In genomic region chr7:81563506-81564015, GRCm38 (mm10) we compare ENCODE assay signal across 21 mouse cellular contexts. TPM values are rescaled to one million over a fixed set of nuclear protein-coding genes. Genes with fewer than 3 reads are reported as not detected.
DNase-seq lines count a peak whose midpoint lies in the region; ATAC-seq lines count a peak whose summit lies in the region.
"Had no signal": no experiment of that assay in that cellular context is flagged by ENCODE, and none has a peak within 500 bp of the region (broad histone marks: within the 10 kb centered on the region; RNA-seq: fewer than 3 reads in every experiment).

No protein-coding gene starts in this region.

- DNase-seq in heart, embryonic 10.5 days (ENCODE audit: low spot score) = peak; percentile 67
- no peak for DNase-seq in heart, postnatal 36 days
- no peak for DNase-seq in heart, postnatal 4 days
- DNase-seq in midbrain, embryonic 11.5 days (ENCODE audit: low spot score, missing footprints) = peak; percentile 21
- no peak for DNase-seq in midbrain, embryonic 14.5 days
- DNase-seq in cerebellum, postnatal 14 days = no peak
- DNase-seq: adrenal gland, postnatal 14 days; cerebellum, adult 11-12 months; cerebellum, adult 9-10 months; cerebellum, postnatal 36 days; forebrain, postnatal 0 days; gastrocnemius, postnatal 10 days; kidney, adult 11 months; kidney, adult 9 months had no signal

- peaks cover 15% of the 10 kb centered on the region for H3K36me3 ChIP-seq in heart, embryonic 10.5 days
- H3K36me3 ChIP-seq in heart, embryonic 14.5 days (ENCODE audit: control insufficient read depth, insufficient read depth, low read length) = peaks cover 17% of the 10 kb centered on the region
- no peaks in the 10 kb centered on the region for H3K36me3 ChIP-seq in midbrain, embryonic 11.5 days (ENCODE audit: control insufficient read depth, insufficient read depth, low read length)
- H3K36me3 ChIP-seq in midbrain, embryonic 14.5 days (ENCODE audit: control insufficient read depth, insufficient read depth, low read length) = no peaks in the 10 kb centered on the region
- H3K36me3 ChIP-seq: hindbrain, embryonic 13.5 days had no signal

- intact Hi-C loops in heart, postnatal 36 days (cut with DNase I) = loop anchor here (5.0 to 10.0 kb wide), 2 partner anchors 106 to 399 kb away; partner anchors contain the start of gene Cpeb1

- H3K9me3 ChIP-seq in heart, embryonic 10.5 days = no peaks in the 10 kb centered on the region
- no peaks in the 10 kb centered on the region for H3K9me3 ChIP-seq in heart, embryonic 14.5 days (ENCODE audit: control insufficient read depth, low read length)
- H3K9me3 ChIP-seq in midbrain, embryonic 11.5 days (ENCODE audit: control insufficient read depth, low read length) = no peaks in the 10 kb centered on the region
- no peaks in the 10 kb centered on the region for H3K9me3 ChIP-seq in midbrain, embryonic 14.5 days (ENCODE audit: control insufficient read depth, low read length)
- H3K9me3 ChIP-seq: forebrain, embryonic 13.5 days; hindbrain, embryonic 13.5 days had no signal

- H3K4me2 ChIP-seq in heart, embryonic 14.5 days (ENCODE audit: low read length) = peak overlapping the region; percentile 61
- H3K4me2 ChIP-seq in midbrain, embryonic 11.5 days = no peak overlapping the region
- no peak overlapping the region for H3K4me2 ChIP-seq in midbrain, embryonic 14.5 days (ENCODE audit: low read length)
- H3K4me2 ChIP-seq: forebrain, embryonic 13.5 days; hindbrain, embryonic 13.5 days had no signal

- peak overlapping the region; percentile 57 for H3K4me3 ChIP-seq in heart, embryonic 10.5 days
- H3K4me3 ChIP-seq in heart, embryonic 14.5 days (ENCODE audit: control insufficient read depth in 1 of 2, insufficient read depth in 1 of 2, low read depth in 1 of 2, low read length in 2 of 2) = no peak overlapping the region
- no peak overlapping the region for H3K4me3 ChIP-seq in midbrain, embryonic 11.5 days (ENCODE audit: low read depth, low read length)
- H3K4me3 ChIP-seq in midbrain, embryonic 14.5 days (replicated peaks; ENCODE audit: low read depth, low read length) = no peak overlapping the region
- H3K4me3 ChIP-seq: forebrain, embryonic 13.5 days; hindbrain, embryonic 13.5 days had no signal

- ATAC-seq in heart, embryonic 14.5 days (ENCODE audit: insufficient number of reproducible peaks, insufficient read depth, low FRiP score, low read depth) = no peak
- ATAC-seq in midbrain, embryonic 11.5 days (ENCODE audit: low FRiP score) = no peak
- no peak for ATAC-seq in midbrain, embryonic 14.5 days (ENCODE audit: low FRiP score, low TSS enrichment)
- ATAC-seq: activated CD4-positive, CD25-positive, alpha-beta regulatory T cell, adult 4 months; forebrain, embryonic 13.5 days; forebrain, postnatal 0 days; hindbrain, postnatal 0 days; Patski had no signal

- WGBS in heart, embryonic 10.5 days = 38% methylated on average over 4 of the region's 4 CpGs
- 40% methylated on average over 4 of the region's 4 CpGs for whole genome bisulfite sequencing in heart, embryonic 14.5 days
- 86% methylated on average over 4 of the region's 4 CpGs for WGBS in midbrain, embryonic 11.5 days
- 78% methylated on average over 4 of the region's 4 CpGs for WGBS in midbrain, embryonic 14.5 days

- peaks cover 51% of the 10 kb centered on the region for H3K4me1 ChIP-seq in heart, embryonic 10.5 days
- peaks cover 25 to 45% of the 10 kb centered on the region in 2 experiments for H3K4me1 ChIP-seq in heart, embryonic 14.5 days (ENCODE audit: control insufficient read depth in 2 of 2, insufficient read depth in 2 of 2, low read length in 2 of 2)
- no peaks in the 10 kb centered on the region for H3K4me1 ChIP-seq in midbrain, embryonic 11.5 days (ENCODE audit: control insufficient read depth, insufficient read depth, low read length)
- H3K4me1 ChIP-seq in midbrain, embryonic 14.5 days (ENCODE audit: control insufficient read depth, insufficient read depth, low read length) = no peaks in the 10 kb centered on the region

- no peaks in the 10 kb centered on the region for H3K27me3 ChIP-seq in heart, embryonic 10.5 days (ENCODE audit: insufficient read depth, poor library complexity, severe bottlenecking)
- H3K27me3 ChIP-seq in heart, embryonic 14.5 days (ENCODE audit: control insufficient read depth, insufficient read depth, low read length) = no peaks in the 10 kb centered on the region
- H3K27me3 ChIP-seq in midbrain, embryonic 11.5 days (ENCODE audit: control insufficient read depth, insufficient read depth, low read length) = no peaks in the 10 kb centered on the region
- no peaks in the 10 kb centered on the region for H3K27me3 ChIP-seq in midbrain, embryonic 14.5 days (ENCODE audit: control insufficient read depth, insufficient read depth, low read length)
- H3K27me3 ChIP-seq: forebrain, embryonic 13.5 days; hindbrain, embryonic 13.5 days had no signal

- peak overlapping the region; percentile 49; the same call in 1 of the 2 replicates for H3K9ac ChIP-seq in heart, embryonic 14.5 days (ENCODE audit: low read length)
- H3K9ac ChIP-seq in midbrain, embryonic 11.5 days (ENCODE audit: low read length) = no peak overlapping the region
- no peak overlapping the region for H3K9ac ChIP-seq in midbrain, embryonic 14.5 days (replicated peaks; ENCODE audit: low read length)
- H3K9ac ChIP-seq: forebrain, embryonic 13.5 days; forebrain, postnatal 0 days; hindbrain, embryonic 13.5 days had no signal

- H3K27ac ChIP-seq in heart, embryonic 10.5 days = peak overlapping the region; percentile 53
- peak overlapping the region; percentile 28 to 34; a peak in 3 of 4 replicates for H3K27ac ChIP-seq in heart, embryonic 14.5 days (replicated peaks in 1 of 2; ENCODE audit: control insufficient read depth in 1 of 2, insufficient read depth in 1 of 2, low read depth in 2 of 2, low read length in 2 of 2)
- no peak overlapping the region for H3K27ac ChIP-seq in midbrain, embryonic 11.5 days (ENCODE audit: low read depth, low read length)
- H3K27ac ChIP-seq in midbrain, embryonic 14.5 days (replicated peaks; ENCODE audit: low read depth, low read length) = no peak overlapping the region
- H3K27ac ChIP-seq: forebrain, embryonic 13.5 days; hindbrain, embryonic 13.5 days; hindbrain, postnatal 0 days had no signal

RNA-seq across cellular contexts. Expression of gene Fsd2, which starts 3.2 kb away (rescaled TPM):
- 39.8 and 79.8 TPM in 2 replicates for polyA plus RNA-seq in heart, embryonic 10.5 days (2016; fragmentation: Nextera tagmentation; extraction: Ambion mirVana)
- 100 to 1,000 TPM; 276 to 293 TPM for total RNA-seq in heart, postnatal 36 days (2021)
- polyA plus RNA-seq in heart, embryonic 14.5 days (2014; fragmentation: Nextera tagmentation; extraction: Ambion mirVana) = 60.6 and 68.0 TPM in 2 replicates
- 100 to 1,000 TPM; 199 to 200 TPM for total RNA-seq in heart, postnatal 4 days (2021)
- 0.08 and 0.22 TPM in 2 replicates for polyA plus RNA-seq in midbrain, embryonic 11.5 days (2014; fragmentation: Nextera tagmentation; extraction: Ambion mirVana)
- 0.07 and 0.20 TPM in 2 replicates for polyA plus RNA-seq in midbrain, embryonic 14.5 days (2014; fragmentation: Nextera tagmentation; extraction: Ambion mirVana)
- polyA plus RNA-seq: intestine, embryonic 14.5 days; Patski had no signal

RNA-seq across cellular contexts. Expression of gene Whamm, which starts 7.5 kb away (rescaled TPM):
- polyA plus RNA-seq in heart, embryonic 10.5 days (2016; fragmentation: Nextera tagmentation; extraction: Ambion mirVana) = 3.9 and 4.0 TPM in 2 replicates
- total RNA-seq in heart, postnatal 36 days (2021) = 10 to 100 TPM in 1 of 2 experiments, 1 to 10 TPM in 1; 10.0 to 10.5 TPM
- 7.7 and 9.5 TPM in 2 replicates for polyA plus RNA-seq in heart, embryonic 14.5 days (2014; fragmentation: Nextera tagmentation; extraction: Ambion mirVana)
- 1 to 10 TPM; 8.3 to 8.4 TPM for total RNA-seq in heart, postnatal 4 days (2021)
- polyA plus RNA-seq in midbrain, embryonic 11.5 days (2014; fragmentation: Nextera tagmentation; extraction: Ambion mirVana) = 4.2 and 5.7 TPM in 2 replicates
- 9.9 and 10.1 TPM in 2 replicates for polyA plus RNA-seq in midbrain, embryonic 14.5 days (2014; fragmentation: Nextera tagmentation; extraction: Ambion mirVana)

Comparison
In these comparisons a context has a peak if more than half of its experiments do, and no peak if none do; other contexts are left out.
1. DNase-seq: peak in heart, embryonic 10.5 days (single experiment) and midbrain, embryonic 11.5 days (single experiment); none in heart, postnatal 36 days (0 of 2), heart, postnatal 4 days (single experiment), midbrain, embryonic 14.5 days (single experiment) and cerebellum, postnatal 14 days (0 of 2).
2. H3K27ac ChIP-seq: peak in heart, embryonic 10.5 days (single experiment) and heart, embryonic 14.5 days (2 of 2); none in midbrain, embryonic 11.5 days (single experiment) and midbrain, embryonic 14.5 days (single experiment).
3. RNA of gene Fsd2, which starts 3.2 kb away (polyA plus RNA-seq): 60.6 to 68.0 TPM in heart, embryonic 14.5 days and 39.8 to 79.8 TPM in heart, embryonic 10.5 days; 0.07 to 0.20 TPM in midbrain, embryonic 14.5 days and 0.08 to 0.22 TPM in midbrain, embryonic 11.5 days; every median in the first group is over 10 times any median in the second.